Mouse (Mus musculus) urinary bladder, adult 18-20 months (tissue): ENCODE measurements around the gene Bmp6.

ENCODE experiments used
- DNase-seq, 2 experiments: peaks; one replicate each; pipeline ENCODE4 v3.0.0; 2022; ENCODE audit warnings: low spot score in 2 of 2, mixed read lengths in 2 of 2

Gene Bmp6

GRCm38 (mm10) chr13:38544769-38545445 lies 200.0 kb downstream of the Bmp6 start:
- DNase-seq = no peak

- DNase-seq = no peak
Observed at GRCm38 (mm10) chr13:38545460-38545859, 200.6 kb downstream of the Bmp6 start.

GRCm38 (mm10) chr13:38546754-38547153 lies 201.8 kb downstream of the Bmp6 start:
- no peak for DNase-seq

GRCm38 (mm10) chr13:38547717-38548116 lies 202.8 kb downstream of the Bmp6 start:
- DNase-seq = no peak

- DNase-seq = no peak
Observed at GRCm38 (mm10) chr13:38548681-38549080, 203.8 kb downstream of the Bmp6 start.
